Mouse (Mus musculus) T-cell, adult 2 months (primary cell): Measurements from ENCODE around the gene Itgad.
A peak's percentile ranks its signal among the peaks of the same experiment; 100 is the strongest.
"Not testable (repeated sequence)": the region's sequence is repeated elsewhere in the genome, so short reads cannot be mapped to it uniquely, and the experiment has no call there.

Source experiments
- DNase-seq: peaks from one replicate; pipeline ENCODE4 v3.0.0; 2022; ENCODE audit warnings: low spot score

The Itgad gene

GRCm38 (mm10) chr7:128154076-128154475, at the start of gene Itgad:
Gene Itgad, plus strand, starts transcription at chr7:128154376.
- DNase-seq, result no peak

DNA sequence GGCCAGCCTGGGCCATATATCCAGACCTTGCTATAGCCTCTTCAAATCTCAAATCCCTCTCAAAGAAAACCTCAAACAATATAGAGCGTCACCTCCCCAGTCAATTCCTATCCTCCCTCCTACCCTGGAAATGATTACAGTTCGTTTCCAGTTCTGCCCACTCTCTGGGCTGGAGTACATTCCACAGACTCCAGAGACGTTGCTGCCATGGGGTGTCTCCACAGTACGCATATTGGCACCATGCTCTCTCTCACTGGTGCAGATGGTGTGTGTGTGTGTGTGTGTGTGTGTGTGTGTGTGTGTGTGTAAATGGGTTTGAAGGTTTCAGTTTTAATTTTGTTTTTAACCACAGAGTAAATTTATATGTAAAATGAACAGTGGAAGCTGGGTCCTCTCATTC, 48.9 kb upstream of the Itgad start:
- DNase-seq, result peak; percentile 29

- no peak for DNase-seq
These were observed 46.7 kb upstream of the Itgad start for GRCm38 (mm10) chr7:128107462-128107861.

DNA sequence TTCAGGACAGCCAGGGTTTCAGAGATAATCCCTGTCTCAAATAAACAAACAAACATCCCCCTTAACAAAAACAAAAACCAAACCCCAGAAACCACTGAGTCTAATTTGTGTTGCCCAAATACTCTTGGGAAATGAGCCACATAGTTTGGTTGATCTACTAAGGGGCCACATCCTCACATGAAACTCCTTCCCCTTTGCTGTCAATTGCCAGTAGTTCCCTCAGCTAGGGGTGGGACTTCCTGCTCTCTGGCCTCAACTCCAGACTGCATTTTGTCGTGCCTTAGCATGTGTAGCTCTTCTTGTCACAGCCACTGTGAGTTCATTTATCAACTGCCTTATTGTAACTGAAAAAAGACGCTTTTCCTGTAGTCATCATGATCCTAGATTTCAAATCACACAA, 43.9 kb upstream of the Itgad start:
- no peak for DNase-seq

GRCm38 (mm10) chr7:128112131-128112530, 42.0 kb upstream of the Itgad start:
- no peak for DNase-seq

DNA sequence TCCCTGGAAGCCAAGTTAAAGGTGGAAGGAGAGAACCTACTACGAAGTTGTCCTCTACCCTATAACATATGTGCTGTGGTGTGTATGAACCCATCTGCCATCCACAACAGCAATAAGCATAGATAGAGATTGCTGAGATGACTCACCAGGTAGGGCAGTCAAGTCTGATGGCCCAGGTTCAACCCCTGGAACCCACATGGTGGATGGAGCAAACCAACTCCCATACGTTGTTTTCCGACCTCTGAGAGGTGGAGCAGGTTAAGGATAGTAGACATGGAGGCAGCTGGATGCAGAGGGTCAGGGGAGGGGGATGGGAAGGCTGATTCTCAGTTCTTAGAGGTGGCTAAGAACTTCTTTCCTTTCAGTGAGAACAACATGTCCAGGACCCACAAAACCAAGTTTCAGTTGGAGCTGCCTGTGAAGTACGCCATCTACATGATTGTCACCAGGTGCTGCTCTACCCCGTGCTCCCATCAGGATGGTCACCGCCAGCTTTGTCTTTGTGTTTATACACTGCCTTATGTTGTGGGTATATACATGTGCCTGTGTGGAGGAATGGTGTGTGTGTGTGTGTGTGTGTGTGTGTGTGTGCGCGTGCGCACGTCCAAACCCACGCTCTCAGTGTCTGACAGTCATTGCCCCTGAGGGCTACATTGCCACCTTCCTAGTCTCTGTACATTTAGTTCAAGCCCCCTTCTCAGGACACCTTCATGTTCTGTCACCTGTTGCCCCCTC, 39.6 kb upstream of the Itgad start:
- no peak for DNase-seq

- DNase-seq, result peak; percentile 43
These were observed 38.8 kb upstream of the Itgad start for GRCm38 (mm10) chr7:128115211-128115958.

GRCm38 (mm10) chr7:128116396-128116795, 37.8 kb upstream of the Itgad start:
- DNase-seq, result no peak

DNA sequence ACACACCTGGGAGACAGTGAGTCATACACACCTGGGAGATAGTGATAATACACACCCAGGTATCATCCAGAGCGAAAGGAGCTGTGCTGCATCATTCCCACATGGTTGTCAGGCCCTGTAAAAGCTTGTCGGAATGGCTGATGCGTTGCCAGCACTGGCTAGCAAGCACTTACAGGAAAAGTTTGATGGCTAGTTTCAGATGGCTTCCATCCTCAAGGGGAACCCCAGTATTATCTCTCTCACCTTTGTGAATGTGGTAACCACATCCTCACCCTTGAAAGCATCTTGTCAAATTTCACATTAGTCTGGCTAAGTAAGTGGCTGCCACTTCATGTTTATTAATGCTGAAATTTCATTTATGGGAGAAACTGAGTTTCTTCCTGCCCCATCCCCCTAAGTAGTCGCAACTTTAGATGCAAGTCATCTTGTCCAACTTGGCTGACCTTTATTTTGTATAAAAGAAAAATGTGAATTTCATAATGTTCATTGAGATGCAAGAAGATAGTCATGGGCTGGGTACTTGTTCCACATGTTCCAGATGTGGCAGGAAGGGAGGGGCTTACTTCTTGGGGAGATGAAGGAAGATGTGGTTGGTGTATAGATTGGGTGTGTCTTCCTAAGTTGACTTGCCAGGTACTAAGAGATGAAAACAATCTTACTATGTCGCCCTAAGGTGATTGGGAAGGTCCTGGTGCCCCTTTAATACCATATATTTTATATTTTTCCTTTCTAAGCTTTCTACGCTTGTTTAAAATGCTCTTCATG, 34.3 kb upstream of the Itgad start:
- DNase-seq, result peak; percentile 53

DNA sequence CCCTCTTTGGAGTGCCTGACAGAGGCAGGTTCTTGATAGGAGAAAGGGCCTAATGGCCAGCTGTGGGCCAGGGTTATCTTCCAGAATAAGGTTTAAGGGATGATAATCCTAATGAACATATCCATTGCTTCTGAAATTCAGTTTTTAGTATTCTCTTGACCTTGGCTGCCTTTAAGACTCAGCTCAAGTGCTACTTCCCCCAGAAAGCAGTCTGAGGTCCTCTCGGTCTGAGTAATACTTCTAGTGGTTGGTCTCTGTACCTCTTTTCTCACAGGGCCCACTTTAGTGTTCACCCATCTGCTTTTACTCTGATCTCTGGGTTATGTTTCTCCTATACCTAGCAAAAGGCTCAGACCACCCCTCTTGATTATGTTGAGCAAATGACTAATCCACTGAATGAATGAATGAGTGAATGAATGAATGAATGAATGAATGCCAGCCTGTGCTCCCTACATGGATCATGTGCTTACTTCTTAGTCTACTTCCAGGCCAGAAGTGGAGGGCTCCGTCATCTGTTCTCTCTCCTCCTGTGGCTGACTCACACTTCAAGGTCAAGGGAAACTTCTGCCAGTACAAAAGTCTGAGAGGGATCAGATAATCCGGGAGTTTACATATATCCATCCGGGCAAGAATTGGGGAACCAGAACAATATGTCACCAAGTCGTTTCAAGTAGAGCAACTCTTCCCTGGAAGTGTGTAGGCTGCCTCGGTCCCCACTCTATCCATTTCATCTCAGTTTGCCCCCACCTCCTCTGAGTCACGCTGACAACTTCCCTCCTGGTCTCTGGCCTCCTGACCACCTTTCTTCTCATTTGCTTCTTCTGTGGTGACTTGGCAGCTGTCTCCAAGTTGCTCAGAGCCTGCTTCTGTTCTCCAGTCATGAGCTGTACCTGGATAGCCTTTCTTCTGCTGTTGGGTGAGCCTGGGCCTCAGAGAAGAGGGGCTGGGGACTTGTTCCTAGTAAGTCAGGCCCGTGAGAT, 25.1 kb upstream of the Itgad start, which contains the start of gene Itgax:
Itgax (plus strand) TSS at position 807 of the 980 bp plus-strand sequence.
- no peak for DNase-seq

DNA sequence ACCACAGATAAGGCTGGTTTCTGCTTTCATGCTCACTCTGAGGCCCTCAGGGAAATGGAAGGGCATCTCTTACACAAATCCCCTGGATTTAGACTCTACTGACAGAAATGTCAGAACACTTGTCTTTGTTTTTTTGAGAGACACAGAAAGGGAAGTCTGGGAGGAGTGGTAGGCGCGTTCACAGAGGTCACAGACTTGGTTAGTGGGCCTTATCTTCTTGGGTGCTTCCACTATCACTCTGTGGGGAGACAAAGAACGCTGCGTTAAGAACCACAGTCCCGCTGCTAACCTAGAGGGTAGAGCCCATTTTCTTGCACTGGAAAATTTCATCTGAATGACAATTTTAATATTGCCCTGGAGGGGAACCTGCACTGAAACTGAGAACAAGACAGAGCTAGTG, 22.0 kb upstream of the Itgad start:
- DNase-seq, result no peak

DNA sequence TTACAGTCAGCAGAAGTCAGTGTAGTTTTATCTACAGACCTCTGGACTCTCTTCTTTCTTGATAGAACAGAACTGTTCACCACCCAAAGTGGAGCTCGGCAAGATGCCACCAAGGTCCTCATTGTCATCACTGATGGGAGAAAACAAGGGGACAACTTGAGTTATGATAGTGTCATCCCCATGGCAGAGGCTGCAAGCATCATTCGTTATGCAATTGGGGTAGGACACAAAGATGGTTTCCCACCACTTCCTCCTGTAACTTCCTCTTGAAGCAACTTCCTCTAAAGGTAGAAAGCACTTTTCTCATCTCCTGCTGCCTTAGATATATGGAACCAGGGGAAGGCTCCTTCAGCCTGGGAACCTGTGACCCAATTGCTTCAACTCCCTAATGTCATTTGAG, 20.6 kb upstream of the Itgad start:
- peak; percentile 16 for DNase-seq

DNA sequence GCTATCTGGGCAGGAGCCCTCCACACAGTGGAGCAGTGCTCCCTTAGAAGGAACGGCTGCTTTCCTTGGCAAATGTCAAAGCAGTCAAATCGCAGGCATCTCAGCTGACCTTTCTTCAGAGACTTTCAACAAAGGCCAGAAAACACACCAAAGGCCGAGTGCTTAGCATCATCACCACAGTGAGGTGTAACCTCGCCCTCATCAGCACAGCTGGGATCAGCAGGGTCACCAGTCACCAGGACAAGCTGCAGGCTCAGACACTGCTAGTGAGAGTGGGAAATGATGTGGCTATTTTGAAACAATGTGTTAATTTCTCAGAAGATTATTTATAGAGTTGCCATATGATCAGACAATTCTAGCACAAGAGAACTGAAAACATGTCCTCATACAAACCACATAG, 17.2 kb upstream of the Itgad start:
- DNase-seq, result no peak

GRCm38 (mm10) chr7:128139611-128140010, 14.6 kb upstream of the Itgad start:
- no peak for DNase-seq

DNA sequence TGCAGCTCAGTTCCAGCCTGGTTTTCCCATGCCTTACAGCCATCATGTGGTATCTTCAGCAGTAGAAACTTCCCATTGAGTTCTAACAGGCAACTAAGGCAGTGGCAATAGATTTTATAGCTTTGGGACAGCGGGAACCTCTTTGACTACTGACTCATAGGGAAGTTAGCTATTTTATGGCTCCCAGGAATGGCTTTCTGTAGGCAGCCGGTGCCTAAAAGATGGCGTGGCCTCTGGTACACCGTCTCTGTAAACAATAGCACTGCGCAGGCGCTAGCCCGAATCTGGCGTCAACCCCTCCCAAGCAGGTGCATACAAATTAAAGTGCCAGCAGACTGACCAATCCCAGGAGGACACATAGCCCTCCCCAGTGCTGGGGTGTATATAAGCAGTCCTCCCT, 3.2 kb upstream of the Itgad start:
- DNase-seq, result no peak

GRCm38 (mm10) chr7:128154924-128155323, 748 bp downstream of the Itgad start:
- no peak for DNase-seq

DNA sequence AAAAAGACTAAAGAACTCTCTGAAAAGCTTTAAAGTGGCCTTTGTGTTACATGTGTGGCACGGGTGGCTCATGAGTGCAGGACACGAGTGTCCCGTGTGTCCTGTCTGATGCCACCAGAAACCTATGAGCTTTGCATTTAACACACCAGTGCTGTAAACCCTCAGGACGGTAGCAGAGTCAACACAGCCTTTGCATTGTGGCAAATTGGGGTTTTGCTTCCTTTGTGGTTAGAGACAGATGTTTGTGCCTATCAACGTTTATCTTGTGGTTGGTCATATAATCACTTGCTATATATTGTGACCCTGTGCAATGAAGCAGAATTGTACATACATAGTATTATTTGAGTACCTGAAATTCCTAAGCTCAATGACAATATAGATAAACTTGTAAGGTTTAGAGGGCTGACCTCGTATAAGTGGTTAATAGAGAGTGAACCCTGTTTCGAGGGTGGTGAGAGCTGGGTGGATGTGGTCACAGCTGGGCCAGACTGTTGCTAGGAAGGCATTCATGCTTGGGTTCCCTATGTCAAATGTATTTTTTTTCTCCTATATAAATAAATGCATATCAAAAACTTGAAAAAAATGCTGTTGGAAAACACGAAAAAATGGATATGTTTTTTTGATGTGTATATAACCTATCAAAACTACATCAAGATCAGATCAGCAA, 4.6 kb downstream of the Itgad start:
- DNase-seq, result not testable (repeated sequence)

- no peak for DNase-seq
These were observed 9.8 kb downstream of the Itgad start for GRCm38 (mm10) chr7:128164001-128164400.

GRCm38 (mm10) chr7:128166391-128166790, 12.2 kb downstream of the Itgad start:
- no peak for DNase-seq

- no peak for DNase-seq
These were observed 15.8 kb downstream of the Itgad start for GRCm38 (mm10) chr7:128169996-128170395.

GRCm38 (mm10) chr7:128178385-128178784, 24.2 kb downstream of the Itgad start:
- no peak for DNase-seq
